Mouse (Mus musculus): ENCODE measurements at regions not wholly inside any gene's neighbourhood (a gene's known extent, or its start where the extent isn't known, plus 50 kb on each side); places are given as distances from the start of the nearest gene placed in this dataset.

DNA sequence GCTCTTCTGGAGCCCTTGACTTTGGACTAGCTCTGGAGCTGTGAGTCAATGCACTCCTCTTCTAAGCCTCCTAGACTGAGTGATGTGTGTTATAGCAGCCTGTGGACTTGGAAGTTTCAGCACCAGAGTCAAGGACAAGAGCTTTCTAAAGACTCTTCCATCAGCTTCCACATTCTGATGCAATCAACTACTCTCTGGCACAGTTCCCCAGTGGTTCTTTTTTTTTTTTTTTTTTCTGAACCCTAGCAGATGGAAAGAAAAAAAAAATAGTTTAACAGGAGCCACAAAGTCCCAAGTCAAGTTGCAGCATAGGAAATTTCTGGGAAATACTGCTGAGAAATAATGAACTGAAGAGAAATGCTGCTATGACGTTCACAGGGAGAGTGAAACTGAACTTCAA, 324.4 kb upstream of the Tle4 start:
- TF ChIP-seq POLR2A (IDR thresholded peaks at IDR 0.05; ENCODE audit: insufficient read length, low read depth): no peak
- no peak for TF ChIP-seq TCF12 (IDR thresholded peaks at IDR 0.05; ENCODE audit: insufficient read depth, poor library complexity, severe bottlenecking)
- TF ChIP-seq SRF (IDR thresholded peaks at IDR 0.05; ENCODE audit: control insufficient read depth, insufficient read length, low read depth): no peak
- TF ChIP-seq USF1 (IDR thresholded peaks at IDR 0.05; ENCODE audit: low read depth): no peak
- TF ChIP-seq TCF3 (IDR thresholded peaks at IDR 0.05; ENCODE audit: insufficient read length, low read depth): no peak
- no peak for TF ChIP-seq MAX (IDR thresholded peaks at IDR 0.05; ENCODE audit: low read depth)
- TF ChIP-seq MYOD1 (IDR thresholded peaks at IDR 0.05; ENCODE audit: control insufficient read depth in 1 of 3, insufficient read length in 2 of 3, low read depth in 2 of 3): no peak
- no peak for TF ChIP-seq E2F4 (IDR thresholded peaks at IDR 0.05; ENCODE audit: insufficient read depth)
- no peak for TF ChIP-seq MYOG (IDR thresholded peaks at IDR 0.05; ENCODE audit: control insufficient read depth in 1 of 3, insufficient read depth in 1 of 3, insufficient read length in 2 of 3, low read depth in 2 of 3)
- TF ChIP-seq CEBPB (IDR thresholded peaks at IDR 0.05; ENCODE audit: insufficient read depth, poor library complexity, severe bottlenecking): no peak
- no peak for TF ChIP-seq POLR2AphosphoS2 (IDR thresholded peaks at IDR 0.05; ENCODE audit: insufficient read length, low read depth)
- TF ChIP-seq REST (IDR thresholded peaks at IDR 0.05; ENCODE audit: insufficient read depth, insufficient read length): no peak
